Mouse (Mus musculus): ENCODE results near the gene Bsn. TPM values are rescaled to one million over a fixed set of nuclear protein-coding genes. Genes with fewer than 3 reads are reported as not detected.

Gene Bsn
- total RNA-seq, 2 experiments from 2014 or later: 0.11 to 0.29 TPM

DNA sequence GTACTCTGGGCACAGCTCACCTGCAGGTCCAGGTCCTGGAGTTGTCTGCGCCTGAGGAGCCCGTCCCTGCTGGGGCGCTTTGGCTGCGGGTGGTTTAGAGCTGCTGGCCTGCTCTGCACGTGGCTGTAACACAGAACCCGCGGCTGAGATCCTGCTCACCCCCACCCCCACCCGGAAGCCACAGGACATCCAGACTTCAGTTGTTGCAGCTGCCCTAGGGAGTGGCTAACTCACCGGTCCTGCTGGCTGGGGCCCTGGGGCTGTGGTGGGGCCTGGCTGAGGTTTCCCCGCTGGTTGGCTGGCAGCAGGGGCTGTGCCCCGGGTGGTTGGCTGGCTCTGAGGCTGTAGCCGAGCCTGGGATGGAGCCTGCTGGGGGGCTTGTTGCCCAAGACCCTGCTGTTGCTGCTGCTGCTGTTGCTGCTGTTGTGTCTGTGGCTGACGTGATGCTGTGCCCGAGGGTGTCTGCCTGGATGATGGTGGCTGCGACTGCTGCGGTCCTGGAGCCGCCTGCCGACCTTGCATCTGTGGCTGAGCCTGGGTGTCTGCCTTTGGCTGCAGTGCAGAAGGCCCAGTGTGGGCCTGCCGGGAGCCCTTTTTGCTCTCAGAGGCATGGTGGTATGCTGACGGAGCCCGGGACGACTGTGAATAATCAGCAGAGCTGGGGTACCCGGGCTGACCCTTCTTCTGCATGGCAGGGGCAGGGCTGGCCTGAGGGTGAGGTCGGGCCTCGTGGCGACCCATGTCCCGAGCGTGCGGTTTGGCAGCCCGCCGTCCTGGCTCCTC, 85.2 kb downstream of the Bsn start:
- DNase-seq: no peak

GRCm38 (mm10) chr9:108099619-108100018, 90.6 kb downstream of the Bsn start:
- no peak for DNase-seq
- intact Hi-C loops (cut with DNase I; ENCODE audit: low total_unique reads): loop anchor here (5.0 kb wide), 1 partner anchor 188 kb away; no protein-coding TSS in a partner anchor

More for the DNA sequence above, 85.2 kb downstream of the Bsn start:
- intact Hi-C loops (cut with DNase I; ENCODE audit: low total_unique reads): no loop called here

GRCm38 (mm10) chr9:108095949-108096712, 94.1 kb downstream of the Bsn start:
- intact Hi-C loops (cut with DNase I; ENCODE audit: low total_unique reads): loop anchor here (2.0 to 5.0 kb wide), 2 partner anchors 105 to 191 kb away; no protein-coding TSS in a partner anchor
- DNase-seq: no peak

DNA sequence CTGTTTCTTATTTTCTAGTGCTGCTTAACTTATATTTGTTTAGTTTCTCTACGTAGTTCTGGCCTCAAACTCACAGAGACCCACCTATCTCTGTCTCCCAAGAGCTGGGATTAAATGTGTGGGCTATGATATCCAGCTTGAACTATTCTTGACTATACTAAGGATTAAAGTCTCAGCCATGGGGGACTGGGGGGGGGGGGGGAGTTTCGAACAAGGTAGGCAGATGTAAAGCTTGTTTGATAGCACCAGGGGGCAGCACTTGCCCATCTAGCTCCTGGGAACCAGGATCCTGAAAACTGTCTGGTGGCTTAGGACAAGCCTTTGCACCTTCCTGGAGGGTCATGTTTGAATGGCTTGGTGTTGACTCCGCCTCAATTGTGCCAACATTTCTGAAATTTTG, 94.7 kb downstream of the Bsn start:
- peak; percentile 61 for DNase-seq
- intact Hi-C loops (cut with DNase I; ENCODE audit: low total_unique reads): loop anchor here (5.0 kb wide), 1 partner anchor 192 kb away; no protein-coding TSS in a partner anchor

GRCm38 (mm10) chr9:108094998-108095411, 95.2 kb downstream of the Bsn start:
- no peak for DNase-seq

DNA sequence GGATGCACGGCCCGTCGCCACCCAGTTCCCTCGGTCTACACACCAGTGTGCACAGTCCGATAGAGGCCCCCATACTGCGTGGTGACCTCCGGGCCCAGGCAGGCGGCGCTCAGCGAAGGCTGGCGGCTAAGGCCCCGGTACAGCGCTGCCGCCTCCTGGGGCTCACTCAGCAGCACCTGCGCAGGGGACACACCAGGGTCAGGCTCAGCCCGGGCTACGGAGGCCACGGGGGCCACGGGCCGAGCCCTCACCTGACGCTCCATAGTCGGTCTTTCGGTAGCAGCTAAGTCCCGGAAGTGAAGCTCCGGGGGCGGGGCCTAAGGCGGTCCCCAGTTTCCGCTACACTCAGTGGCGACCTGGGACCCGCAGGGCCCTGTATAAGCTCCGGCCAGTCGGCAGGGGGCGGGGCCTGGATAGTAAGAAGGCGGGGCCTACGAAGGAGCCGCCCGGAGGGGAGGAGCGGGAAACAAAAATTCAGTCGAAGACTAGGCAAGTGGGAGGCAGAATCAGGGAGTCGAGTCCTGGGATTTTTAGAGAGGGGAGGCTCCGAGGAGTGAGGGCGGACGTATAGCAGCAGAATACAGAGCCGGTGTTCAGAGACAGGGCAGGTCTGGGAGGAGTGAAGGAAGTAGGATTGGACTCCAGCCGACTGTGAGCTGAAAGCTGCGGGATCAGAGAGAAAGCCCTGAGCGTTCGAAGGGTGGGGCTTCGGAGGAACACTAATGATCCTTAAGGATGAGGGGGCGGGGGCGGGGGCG, 95.8 kb downstream of the Bsn start, which contains the start of gene Apeh:
Gene Apeh (minus strand): TSS at position 423 of the 758 bp plus-strand sequence.
- DNase-seq: peak; percentile 96
- intact Hi-C loops (cut with DNase I; ENCODE audit: low total_unique reads): no loop called here

More at GRCm38 (mm10) chr9:108094998-108095411, 95.2 kb downstream of the Bsn start:
- intact Hi-C loops (cut with DNase I; ENCODE audit: low total_unique reads): loop anchor here (5.0 kb wide), 1 partner anchor 192 kb away; no protein-coding TSS in a partner anchor

DNA sequence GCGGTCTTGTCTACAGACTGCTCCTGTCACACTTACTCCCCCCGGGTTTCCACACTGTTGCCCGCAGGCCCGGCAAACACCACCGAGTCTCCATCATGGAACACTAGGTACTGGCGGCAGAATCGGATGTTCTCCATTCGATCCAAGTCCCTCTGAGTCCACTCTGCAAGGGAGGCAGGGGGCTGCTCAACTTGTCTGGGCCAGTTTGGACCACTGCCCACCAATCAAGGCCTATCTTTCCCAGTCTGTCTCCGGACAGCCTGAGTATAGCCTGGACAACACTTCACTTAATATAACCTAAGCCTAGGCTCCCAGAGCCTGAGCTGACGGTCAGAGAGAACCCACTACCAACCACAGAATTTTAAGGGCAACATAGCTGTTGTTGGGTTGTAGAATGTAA, 96.6 kb downstream of the Bsn start:
- intact Hi-C loops (cut with DNase I; ENCODE audit: low total_unique reads): no loop called here
- no peak for DNase-seq

GRCm38 (mm10) chr9:108090611-108091120, 99.5 kb downstream of the Bsn start:
- DNase-seq: no peak
- intact Hi-C loops (cut with DNase I; ENCODE audit: low total_unique reads): no loop called here

DNA sequence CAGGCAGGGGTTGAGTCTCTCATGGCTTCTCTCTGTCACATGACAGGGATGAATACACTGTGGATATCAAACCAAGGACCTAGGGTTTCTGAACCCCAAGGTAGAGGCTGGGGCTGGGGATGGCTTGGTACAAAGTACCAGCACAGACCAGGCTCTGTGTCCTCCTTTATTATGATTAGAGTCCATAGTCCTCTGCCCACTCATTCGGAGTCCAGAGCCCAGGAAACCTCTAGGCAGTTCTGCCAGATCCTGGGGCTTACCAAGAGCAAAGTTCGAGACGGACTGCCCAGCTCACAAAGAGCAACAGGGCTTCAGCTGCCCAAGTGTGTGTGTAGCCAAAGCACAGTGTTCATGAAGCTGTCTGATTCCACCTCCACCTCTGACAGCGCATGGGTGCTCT, 104.9 kb downstream of the Bsn start:
- DNase-seq: no peak
- intact Hi-C loops (cut with DNase I; ENCODE audit: low total_unique reads): no loop called here

- no peak for DNase-seq
- intact Hi-C loops (cut with DNase I; ENCODE audit: low total_unique reads): no loop called here
Measured at GRCm38 (mm10) chr9:108083561-108083960, 106.6 kb downstream of the Bsn start.

DNA sequence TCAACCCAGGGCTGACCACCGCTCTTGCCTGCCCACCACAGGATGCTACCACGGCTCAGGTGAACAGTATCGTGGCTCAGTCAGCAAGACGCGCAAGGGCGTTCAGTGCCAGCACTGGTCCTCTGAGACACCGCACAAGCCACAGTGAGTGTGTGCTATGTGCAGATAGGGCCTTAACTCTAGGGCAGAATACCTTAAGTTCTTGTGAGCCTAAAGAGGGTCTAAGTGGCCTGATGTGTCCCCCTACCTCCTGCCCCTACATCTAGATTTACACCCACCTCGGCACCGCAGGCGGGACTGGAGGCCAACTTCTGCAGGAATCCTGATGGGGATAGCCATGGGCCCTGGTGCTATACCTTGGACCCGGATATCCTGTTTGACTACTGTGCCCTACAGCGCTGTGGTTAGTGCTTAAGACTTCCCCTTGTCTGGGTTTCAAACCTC, 107.2 kb downstream of the Bsn start, which contains the start of gene Rnf123:
Gene Rnf123 (minus strand): TSS at position 359 of the 444 bp plus-strand sequence.
- intact Hi-C loops (cut with DNase I; ENCODE audit: low total_unique reads): no loop called here
- no peak for DNase-seq

DNA sequence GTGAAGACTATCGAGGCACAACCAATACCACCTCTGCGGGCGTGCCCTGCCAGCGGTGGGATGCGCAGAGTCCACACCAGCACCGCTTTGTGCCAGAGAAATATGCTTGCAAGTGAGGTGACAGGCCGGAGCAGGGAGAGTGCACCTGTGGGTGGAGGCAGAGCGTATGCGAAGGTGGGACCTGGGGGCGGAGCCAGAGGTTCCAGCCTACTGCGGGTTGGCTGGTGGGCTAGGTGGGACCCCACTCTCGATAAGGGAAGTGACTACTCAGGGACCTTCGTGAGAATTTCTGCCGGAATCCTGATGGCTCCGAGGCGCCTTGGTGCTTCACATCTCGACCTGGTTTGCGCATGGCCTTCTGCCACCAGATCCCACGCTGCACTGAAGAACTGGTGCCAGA, 107.6 kb downstream of the Bsn start:
- DNase-seq: no peak
- intact Hi-C loops (cut with DNase I; ENCODE audit: low total_unique reads): no loop called here

DNA sequence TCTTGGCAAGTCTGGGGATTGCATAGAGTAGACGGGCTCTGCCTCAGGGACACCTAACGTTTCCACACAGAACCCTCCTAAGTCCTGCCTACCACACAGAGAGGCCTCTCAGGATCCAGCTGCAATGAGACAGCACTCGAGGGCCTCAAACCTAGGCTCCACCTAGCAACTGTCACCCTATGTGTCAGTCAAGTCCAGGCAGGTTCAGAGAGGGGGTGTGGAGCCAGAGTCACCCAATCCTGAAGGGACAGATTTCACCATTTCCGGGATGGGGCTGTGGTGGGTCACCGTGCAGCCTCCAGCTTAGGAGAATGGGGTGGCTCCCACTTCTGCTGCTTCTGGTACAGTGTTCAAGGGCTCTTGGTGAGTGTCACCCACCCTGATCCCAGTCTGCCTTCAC, 110.0 kb downstream of the Bsn start, which contains the start of gene Mst1:
Gene Mst1 (plus strand): TSS at position 269 of the 400 bp plus-strand sequence.
- intact Hi-C loops (cut with DNase I; ENCODE audit: low total_unique reads): no loop called here

DNA sequence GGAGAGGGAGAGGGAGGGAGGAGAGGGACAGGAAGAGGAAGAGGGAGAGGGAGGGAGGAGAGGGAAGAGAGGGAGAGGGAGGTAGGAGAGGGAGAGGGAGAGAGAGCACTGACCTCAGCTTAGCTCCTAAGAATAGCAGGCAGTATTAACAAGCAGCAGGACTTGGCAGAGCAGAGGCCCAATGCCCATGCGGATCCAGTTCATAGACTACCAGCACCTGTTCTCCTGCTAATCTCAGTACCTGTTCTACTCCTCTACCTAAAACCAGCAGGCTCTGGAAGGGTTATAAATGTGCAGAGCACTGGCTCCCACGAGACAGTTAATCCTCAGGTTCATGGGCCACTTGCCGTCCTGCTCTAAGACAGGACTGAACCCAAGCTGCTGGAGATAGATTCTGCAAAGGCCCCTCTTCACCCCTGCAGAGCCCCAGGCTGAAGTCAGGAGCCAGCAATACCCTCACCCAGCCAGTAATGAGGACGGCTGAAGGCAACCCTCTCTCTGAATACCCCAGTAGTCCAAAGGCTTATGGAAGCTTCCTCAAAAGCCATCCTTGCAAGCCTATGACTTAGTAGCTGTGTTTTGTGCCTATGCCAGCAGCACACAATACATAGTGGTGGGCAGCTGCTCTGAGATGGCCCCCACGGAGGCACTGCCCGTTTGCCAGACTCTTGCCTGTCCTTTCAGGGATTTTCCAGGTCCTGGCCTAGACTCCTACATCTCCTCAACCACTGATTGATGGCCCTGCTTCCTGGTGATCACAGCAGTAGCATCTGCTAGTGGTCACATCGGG, 116.8 kb downstream of the Bsn start:
- no peak for DNase-seq
- intact Hi-C loops (cut with DNase I; ENCODE audit: low total_unique reads): no loop called here

More for the DNA sequence above, 110.0 kb downstream of the Bsn start, which contains the start of gene Mst1:
- DNase-seq: no peak

DNA sequence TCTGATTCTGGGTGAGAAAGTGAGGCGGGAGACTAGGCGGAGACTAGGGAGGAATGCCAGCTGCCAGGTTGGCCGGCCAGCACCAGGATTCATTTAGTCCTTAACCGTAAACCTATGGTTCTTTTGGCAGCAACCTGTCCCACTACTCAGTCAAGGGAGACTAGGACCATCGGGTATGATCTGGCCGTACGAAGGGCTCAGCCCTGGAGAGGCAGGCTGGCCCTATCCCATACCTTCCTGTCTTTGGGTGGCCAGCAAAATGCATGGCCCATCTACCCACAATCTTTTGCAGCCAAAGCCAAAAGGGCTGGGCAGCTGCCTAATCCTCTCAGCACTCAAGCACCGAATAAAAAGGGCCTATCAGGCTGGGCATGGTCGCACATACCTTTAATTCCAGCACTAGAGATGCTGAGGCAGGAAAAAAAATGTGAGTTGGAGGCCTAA, 117.7 kb downstream of the Bsn start:
- DNase-seq: no peak
- intact Hi-C loops (cut with DNase I; ENCODE audit: low total_unique reads): no loop called here

GRCm38 (mm10) chr9:108071801-108072200, 118.4 kb downstream of the Bsn start:
- DNase-seq: no peak
- intact Hi-C loops (cut with DNase I; ENCODE audit: low total_unique reads): no loop called here

DNA sequence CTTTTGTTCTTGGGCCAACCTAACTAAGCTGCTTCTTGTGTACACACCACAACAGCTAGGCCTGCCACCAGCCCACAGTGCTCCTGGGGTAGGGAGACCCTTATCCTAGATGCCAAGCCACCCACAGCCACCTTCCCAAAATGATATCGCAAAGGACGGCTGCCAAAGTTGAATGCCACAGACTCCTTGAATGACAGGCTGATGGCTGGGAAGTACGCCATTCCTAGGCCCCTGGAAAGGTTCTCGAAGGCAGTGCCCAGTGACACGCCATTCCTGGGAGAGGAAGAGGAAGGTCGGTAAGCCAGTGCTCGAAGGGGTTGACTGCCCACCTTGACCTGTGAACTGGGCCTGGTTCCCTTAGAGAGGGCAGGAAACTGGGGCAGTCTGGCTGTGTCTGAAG, 120.7 kb downstream of the Bsn start:
- intact Hi-C loops (cut with DNase I; ENCODE audit: low total_unique reads): loop anchor here (5.0 kb wide), 1 partner anchor 167 kb away; no protein-coding TSS in a partner anchor
- no peak for DNase-seq

GRCm38 (mm10) chr9:108069007-108069406, 121.2 kb downstream of the Bsn start:
- no peak for DNase-seq
- intact Hi-C loops (cut with DNase I; ENCODE audit: low total_unique reads): loop anchor here (5.0 kb wide), 1 partner anchor 167 kb away; no protein-coding TSS in a partner anchor
